Mouse (Mus musculus): ENCODE results near the gene Prkg2.
A peak's percentile ranks its signal among the peaks of the same experiment; 100 is the strongest.

Gene Prkg2

GRCm38 (mm10) chr5:98975877-98976672, 61.1 kb downstream of the Prkg2 start:
- no peak for DNase-seq

GRCm38 (mm10) chr5:98966679-98967078, 70.5 kb downstream of the Prkg2 start:
- DNase-seq: no peak

- DNase-seq: no peak
Observed at GRCm38 (mm10) chr5:98965139-98965538, 72.0 kb downstream of the Prkg2 start.

GRCm38 (mm10) chr5:98964367-98964766, 72.8 kb downstream of the Prkg2 start:
- no peak for DNase-seq

GRCm38 (mm10) chr5:98962472-98962871, 74.7 kb downstream of the Prkg2 start:
- DNase-seq: no peak

GRCm38 (mm10) chr5:98955576-98955975, 81.6 kb downstream of the Prkg2 start:
- no peak for DNase-seq

- DNase-seq: peak in 1 of 2 experiments; percentile 27
Observed at GRCm38 (mm10) chr5:98953386-98953785, 83.8 kb downstream of the Prkg2 start.

GRCm38 (mm10) chr5:98951566-98951965, 85.6 kb downstream of the Prkg2 start:
- no peak for DNase-seq

- no peak for DNase-seq
Observed at GRCm38 (mm10) chr5:98950495-98951092, 86.6 kb downstream of the Prkg2 start.

GRCm38 (mm10) chr5:98949784-98950183, 87.4 kb downstream of the Prkg2 start:
- no peak for DNase-seq

- DNase-seq: no peak
Observed at GRCm38 (mm10) chr5:98946656-98947055, 90.5 kb downstream of the Prkg2 start.

GRCm38 (mm10) chr5:98946117-98946620, 91.0 kb downstream of the Prkg2 start:
- DNase-seq: no peak

GRCm38 (mm10) chr5:98943776-98944175, 93.4 kb downstream of the Prkg2 start:
- no peak for DNase-seq

- DNase-seq: no peak
Observed at GRCm38 (mm10) chr5:98940731-98941130, 96.4 kb downstream of the Prkg2 start.

- no peak for DNase-seq
Observed at GRCm38 (mm10) chr5:98939631-98940208, 97.4 kb downstream of the Prkg2 start.

- no peak for DNase-seq
Observed at GRCm38 (mm10) chr5:98939116-98939515, 98.0 kb downstream of the Prkg2 start.

- no peak for DNase-seq
Observed at GRCm38 (mm10) chr5:98937879-98938278, 99.3 kb downstream of the Prkg2 start.

- no peak for DNase-seq
Observed at GRCm38 (mm10) chr5:98936650-98937049, 100.5 kb downstream of the Prkg2 start.

- no peak for DNase-seq
Observed at GRCm38 (mm10) chr5:98935930-98936329, 101.2 kb downstream of the Prkg2 start.

GRCm38 (mm10) chr5:98922921-98923320, 114.2 kb downstream of the Prkg2 start:
- DNase-seq: no peak

GRCm38 (mm10) chr5:98921608-98922007, 115.5 kb downstream of the Prkg2 start:
- DNase-seq: no peak

GRCm38 (mm10) chr5:98918716-98919115, 118.4 kb downstream of the Prkg2 start:
- DNase-seq: no peak

- DNase-seq: peak in 1 of 2 experiments; percentile 28
Observed at GRCm38 (mm10) chr5:98902339-98902738, 134.8 kb downstream of the Prkg2 start.

- no peak for DNase-seq
Observed at GRCm38 (mm10) chr5:98900926-98901325, 136.2 kb downstream of the Prkg2 start.
